Mouse (Mus musculus): ENCODE data around the gene Hebp2. TPM values are rescaled to one million over a fixed set of nuclear protein-coding genes. Genes with fewer than 3 reads are reported as not detected.
"Not testable (repeated sequence)": the region's sequence is repeated elsewhere in the genome, so short reads cannot be mapped to it uniquely, and the experiment has no call there.

Hebp2 gene
- under 1 TPM; 0.41 to 0.84 (median 0.72) TPM for total RNA-seq (2022)

GRCm38 (mm10) chr10:18545813-18546235, at the start of gene Hebp2:
TSS of gene Hebp2 (minus strand) at chr10:18546076.
- no peak for DNase-seq (ENCODE audit: low spot score)

GRCm38 (mm10) chr10:18589455-18589854, 43.6 kb upstream of the Hebp2 start:
- no peak for DNase-seq (ENCODE audit: low spot score)

GRCm38 (mm10) chr10:18584188-18584587, 38.3 kb upstream of the Hebp2 start:
- DNase-seq (ENCODE audit: low spot score) = no peak

GRCm38 (mm10) chr10:18572581-18572980, 26.7 kb upstream of the Hebp2 start:
- DNase-seq (ENCODE audit: low spot score) = no peak

- no peak for DNase-seq (ENCODE audit: low spot score)
Observed at GRCm38 (mm10) chr10:18562940-18563339, 17.1 kb upstream of the Hebp2 start.

- no peak for DNase-seq (ENCODE audit: low spot score)
Observed at GRCm38 (mm10) chr10:18561445-18561844, 15.6 kb upstream of the Hebp2 start.

- DNase-seq (ENCODE audit: low spot score) = not testable (repeated sequence)
Observed at GRCm38 (mm10) chr10:18559076-18559475, 13.2 kb upstream of the Hebp2 start.

- DNase-seq (ENCODE audit: low spot score) = no peak
Observed at GRCm38 (mm10) chr10:18549321-18550216, 3.7 kb upstream of the Hebp2 start.

- DNase-seq (ENCODE audit: low spot score) = no peak
Observed at GRCm38 (mm10) chr10:18547381-18547780, 1.5 kb upstream of the Hebp2 start.

GRCm38 (mm10) chr10:18545309-18545708, 567 bp downstream of the Hebp2 start:
- DNase-seq (ENCODE audit: low spot score) = no peak

- no peak for DNase-seq (ENCODE audit: low spot score)
Observed at GRCm38 (mm10) chr10:18536889-18537288, 9.0 kb downstream of the Hebp2 start.

- no peak for DNase-seq (ENCODE audit: low spot score)
Observed at GRCm38 (mm10) chr10:18532293-18532692, 13.6 kb downstream of the Hebp2 start.

GRCm38 (mm10) chr10:18530161-18530560, 15.7 kb downstream of the Hebp2 start:
- DNase-seq (ENCODE audit: low spot score) = no peak

GRCm38 (mm10) chr10:18529177-18529576, 16.7 kb downstream of the Hebp2 start:
- DNase-seq (ENCODE audit: low spot score) = no peak

- DNase-seq (ENCODE audit: low spot score) = peak; percentile 64
Observed at GRCm38 (mm10) chr10:18528475-18528874, 17.4 kb downstream of the Hebp2 start.

GRCm38 (mm10) chr10:18527766-18528165, 18.1 kb downstream of the Hebp2 start:
- DNase-seq (ENCODE audit: low spot score) = no peak

GRCm38 (mm10) chr10:18526851-18527675, 18.8 kb downstream of the Hebp2 start:
- no peak for DNase-seq (ENCODE audit: low spot score)

- DNase-seq (ENCODE audit: low spot score) = no peak
Observed at GRCm38 (mm10) chr10:18526184-18526850, 19.6 kb downstream of the Hebp2 start.

- no peak for DNase-seq (ENCODE audit: low spot score)
Observed at GRCm38 (mm10) chr10:18525726-18526125, 20.1 kb downstream of the Hebp2 start.

- DNase-seq (ENCODE audit: low spot score) = no peak
Observed at GRCm38 (mm10) chr10:18525311-18525710, 20.6 kb downstream of the Hebp2 start.

GRCm38 (mm10) chr10:18522556-18522955, 23.3 kb downstream of the Hebp2 start:
- no peak for DNase-seq (ENCODE audit: low spot score)

- DNase-seq (ENCODE audit: low spot score) = peak; percentile 48
Observed at GRCm38 (mm10) chr10:18511496-18511895, 34.4 kb downstream of the Hebp2 start.
